Mouse (Mus musculus): ENCODE data around the gene Cldnd2. TPM values are rescaled to one million over a fixed set of nuclear protein-coding genes. Genes with fewer than 3 reads are reported as not detected.

Cldnd2 gene
- polyA plus RNA-seq, 1 experiment from 2014 or later = not detected

- Histone ChIP-seq H3K9ac (replicated peaks) (no peak overlapping the region), H3K4me1 (no peaks in the 10 kb centered on the region)
Observed at GRCm38 (mm10) chr7:43429500-43429899, 11.1 kb upstream of the Cldnd2 start.

GRCm38 (mm10) chr7:43432891-43433290 lies 7.7 kb upstream of the Cldnd2 start:
- Histone ChIP-seq H3K4me2 (replicated peaks) (no peak overlapping the region), H3K4me1 (no peaks in the 10 kb centered on the region), H3K4me3 (no peak overlapping the region), H3K27me3 (no peaks in the 10 kb centered on the region), H3K36me3 (no peaks in the 10 kb centered on the region), H3K9me3 (no peaks in the 10 kb centered on the region), H3K27ac (replicated peaks) (no peak overlapping the region), H3K9ac (replicated peaks) (no peak overlapping the region)
- 80% methylated on average over 4 of the region's 4 CpGs for WGBS
- ATAC-seq (replicated peaks) = no peak

More at GRCm38 (mm10) chr7:43429500-43429899, 11.1 kb upstream of the Cldnd2 start:
- Histone ChIP-seq H3K4me2 (replicated peaks) (no peak overlapping the region), H3K27me3 (no peaks in the 10 kb centered on the region), H3K4me3 (no peak overlapping the region), H3K9me3 (no peaks in the 10 kb centered on the region), H3K36me3 (no peaks in the 10 kb centered on the region), H3K27ac (replicated peaks) (no peak overlapping the region)
- 64% methylated on average over 4 of the region's 4 CpGs for WGBS
- no peak for ATAC-seq (replicated peaks)

- 91% methylated on average over 5 of the region's 5 CpGs for WGBS
- H3K4me1 ChIP-seq = no peaks in the 10 kb centered on the region
- no peaks in the 10 kb centered on the region for H3K9me3 ChIP-seq
- no peaks in the 10 kb centered on the region for H3K27me3 ChIP-seq
- no peaks in the 10 kb centered on the region for H3K36me3 ChIP-seq
- H3K27ac ChIP-seq (replicated peaks) = no peak overlapping the region
- H3K4me3 ChIP-seq = no peak overlapping the region
- H3K4me2 ChIP-seq (replicated peaks) = no peak overlapping the region
- ATAC-seq (replicated peaks) = no peak
- H3K9ac ChIP-seq (replicated peaks) = no peak overlapping the region
Observed at GRCm38 (mm10) chr7:43434676-43435075, 5.9 kb upstream of the Cldnd2 start.

- ATAC-seq (replicated peaks) = no peak
- Histone ChIP-seq H3K27ac (replicated peaks) (no peak within 1 kb of the TSS), H3K4me1 (no peaks in the 10 kb centered on the region), H3K9me3 (no peaks in the 10 kb centered on the region), H3K4me3 (no peak within 1 kb of the TSS), H3K4me2 (replicated peaks) (no peak within 1 kb of the TSS), H3K9ac (replicated peaks) (no peak within 1 kb of the TSS), H3K36me3 (no peaks in the 10 kb centered on the region), H3K27me3 (no peaks in the 10 kb centered on the region)
- WGBS = 80% methylated on average over 10 of the region's 10 CpGs
Observed at GRCm38 (mm10) chr7:43436341-43437255, 4.0 kb upstream of the Cldnd2 start, which contains the start of gene Nkg7. Gene Nkg7 (plus strand): TSS chr7:43437073.

GRCm38 (mm10) chr7:43438611-43439010 lies 2.0 kb upstream of the Cldnd2 start:
- Histone ChIP-seq H3K4me2 (replicated peaks) (no peak overlapping the region), H3K27ac (replicated peaks) (no peak overlapping the region), H3K9ac (replicated peaks) (no peak overlapping the region), H3K4me3 (no peak overlapping the region), H3K27me3 (no peaks in the 10 kb centered on the region), H3K36me3 (no peaks in the 10 kb centered on the region), H3K4me1 (peaks cover 11% of the 10 kb centered on the region), H3K9me3 (no peaks in the 10 kb centered on the region)
- WGBS = 86% methylated on average over 4 of the region's 4 CpGs
- no peak for ATAC-seq (replicated peaks)

GRCm38 (mm10) chr7:43441071-43441470 lies 489 bp downstream of the Cldnd2 start:
- H3K4me3 ChIP-seq = no peak overlapping the region
- H3K27ac ChIP-seq (replicated peaks) = no peak overlapping the region
- H3K9ac ChIP-seq (replicated peaks) = no peak overlapping the region
- no peak for ATAC-seq (replicated peaks)
- peaks cover 23% of the 10 kb centered on the region for H3K4me1 ChIP-seq
- no peak overlapping the region for H3K4me2 ChIP-seq (replicated peaks)
- H3K27me3 ChIP-seq = no peaks in the 10 kb centered on the region
- 81% methylated on average over 3 of the region's 3 CpGs for WGBS
- H3K9me3 ChIP-seq = no peaks in the 10 kb centered on the region
- H3K36me3 ChIP-seq = no peaks in the 10 kb centered on the region

- Histone ChIP-seq H3K36me3 (no peaks in the 10 kb centered on the region), H3K4me2 (replicated peaks) (peak overlapping the region; percentile 79), H3K4me1 (peaks cover 23% of the 10 kb centered on the region), H3K27ac (replicated peaks) (peak overlapping the region; percentile 90), H3K27me3 (no peaks in the 10 kb centered on the region), H3K9ac (replicated peaks) (peak overlapping the region; percentile 56), H3K4me3 (peak overlapping the region; percentile 61), H3K9me3 (no peaks in the 10 kb centered on the region)
- 11% methylated on average over 8 of the region's 9 CpGs for WGBS
- 0 out of 2 replicates have a peak, but pooled peaks have one; percentile 0 for ATAC-seq (replicated peaks)
Observed at GRCm38 (mm10) chr7:43442684-43443083, 2.1 kb downstream of the Cldnd2 start.

- Histone ChIP-seq H3K4me3 (peak overlapping the region; percentile 61), H3K4me2 (replicated peaks) (peak overlapping the region; percentile 79), H3K4me1 (peaks cover 23% of the 10 kb centered on the region), H3K27ac (replicated peaks) (peak overlapping the region; percentile 90), H3K9ac (replicated peaks) (peak overlapping the region; percentile 56), H3K36me3 (no peaks in the 10 kb centered on the region), H3K9me3 (no peaks in the 10 kb centered on the region), H3K27me3 (no peaks in the 10 kb centered on the region)
- ATAC-seq (replicated peaks) = peak; percentile 84
- under 1% methylated on average over 36 of the region's 36 CpGs for WGBS
Observed at GRCm38 (mm10) chr7:43443126-43443916, 2.7 kb downstream of the Cldnd2 start.

GRCm38 (mm10) chr7:43443917-43444293 lies 3.3 kb downstream of the Cldnd2 start, which contains the start of the genes Etfb and Gm45233:
Gene Etfb (plus strand): TSS chr7:43444083.
Gene Gm45233 (plus strand): TSS chr7:43444128.
- Histone ChIP-seq H3K36me3 (no peaks in the 10 kb centered on the region), H3K4me3 (peak within 1 kb of the TSS; percentile 61), H3K27ac (replicated peaks) (peak within 1 kb of the TSS; percentile 90), H3K9ac (replicated peaks) (peak within 1 kb of the TSS; percentile 56), H3K4me1 (peaks cover 23% of the 10 kb centered on the region), H3K4me2 (replicated peaks) (peak within 1 kb of the TSS; percentile 79), H3K9me3 (no peaks in the 10 kb centered on the region), H3K27me3 (no peaks in the 10 kb centered on the region)
- ATAC-seq (replicated peaks) = peak; percentile 97
- 0% methylated on average over 27 of the region's 27 CpGs for WGBS

- no peak for ATAC-seq (replicated peaks)
- Histone ChIP-seq H3K36me3 (no peaks in the 10 kb centered on the region), H3K9ac (replicated peaks) (no peak overlapping the region), H3K27me3 (no peaks in the 10 kb centered on the region), H3K4me2 (replicated peaks) (no peak overlapping the region), H3K27ac (replicated peaks) (no peak overlapping the region), H3K9me3 (no peaks in the 10 kb centered on the region), H3K4me1 (peaks cover 16% of the 10 kb centered on the region), H3K4me3 (no peak overlapping the region)
- 78% methylated on average over 4 of the region's 4 CpGs for WGBS
Observed at GRCm38 (mm10) chr7:43447801-43448200, 7.2 kb downstream of the Cldnd2 start.

- no peak overlapping the region for H3K27ac ChIP-seq (replicated peaks)
- H3K9me3 ChIP-seq = no peaks in the 10 kb centered on the region
- no peaks in the 10 kb centered on the region for H3K27me3 ChIP-seq
- no peak overlapping the region for H3K9ac ChIP-seq (replicated peaks)
- ATAC-seq (replicated peaks) = no peak
- WGBS = 73% methylated on average over 3 of the region's 3 CpGs
- no peaks in the 10 kb centered on the region for H3K36me3 ChIP-seq
- peaks cover 12% of the 10 kb centered on the region for H3K4me1 ChIP-seq
- no peak overlapping the region for H3K4me2 ChIP-seq (replicated peaks)
- H3K4me3 ChIP-seq = no peak overlapping the region
Observed at GRCm38 (mm10) chr7:43448246-43448645, 7.7 kb downstream of the Cldnd2 start.

GRCm38 (mm10) chr7:43449811-43450210 lies 9.2 kb downstream of the Cldnd2 start:
- Histone ChIP-seq H3K4me3 (no peak overlapping the region), H3K4me1 (peaks cover 4% of the 10 kb centered on the region), H3K9ac (replicated peaks) (no peak overlapping the region), H3K9me3 (no peaks in the 10 kb centered on the region), H3K27me3 (no peaks in the 10 kb centered on the region), H3K36me3 (peaks cover 2% of the 10 kb centered on the region; the same call in 1 of the 2 replicates), H3K4me2 (replicated peaks) (no peak overlapping the region), H3K27ac (replicated peaks) (no peak overlapping the region)
- 97% methylated on average over 2 of the region's 2 CpGs for WGBS
- no peak for ATAC-seq (replicated peaks)

Measured in forebrain, embryonic 15.5 days (tissue).